ENCODE assay signal across 7 mouse cellular contexts in genomic region chr11:36045681-36046276, GRCm38 (mm10).
A peak's percentile ranks its signal among the peaks of the same experiment; 100 is the strongest.
DNase-seq lines count a peak whose midpoint lies in the region; ATAC-seq lines count a peak whose summit lies in the region.

No protein-coding gene starts in this region.

- DNase-seq in adrenal gland, adult 8-10 months, result peak; percentile 51
- DNase-seq in cerebellum, postnatal 25 days, result peak; percentile 88 to 89
- peak; percentile 61 for DNase-seq in gastrocnemius, adult 18-20 months (ENCODE audit: low spot score)
- peak; percentile 63 for DNase-seq in induced T-regulatory cell, adult 2 months (ENCODE audit: low read depth)
- peak; percentile 76 to 78 for DNase-seq in left cerebral cortex, postnatal 10 days (ENCODE audit: extremely low spot score in 1 of 2, low spot score in 2 of 2)
- peak; percentile 62 to 68 for DNase-seq in right cerebral cortex, postnatal 36 days (ENCODE audit: low spot score in 2 of 2)

- peak; percentile 92 for ATAC-seq in megakaryocyte progenitor cell, adult 5-6 weeks (replicated peaks; ENCODE audit: poor library complexity)

- intact Hi-C loops in left cerebral cortex, postnatal 10 days (cut with DNase I), result loop anchor here (5.0 kb wide), 2 partner anchors 177 to 482 kb away; no protein-coding TSS in a partner anchor

Comparison
In these comparisons a context has a peak if more than half of its experiments do, and no peak if none do; other contexts are left out.
1. Peak in every context shown above with its lines: DNase-seq and ATAC-seq.